ENCODE assay signal across 9 mouse cellular contexts in genomic region chr7:96813497-96814400, GRCm38 (mm10).
DNase-seq lines count a peak whose midpoint lies in the region; ATAC-seq and TF ChIP-seq lines count a peak whose summit lies in the region.
"Had no signal": no experiment of that assay in that cellular context is flagged by ENCODE, and none has a peak within 500 bp of the region (broad histone marks: within the 10 kb centered on the region; RNA-seq: fewer than 3 reads in every experiment).

No protein-coding gene starts in this region.

- H3K9ac ChIP-seq in hindbrain, postnatal 0 days (replicated peaks; ENCODE audit: low read length) = no peak overlapping the region
- H3K9ac ChIP-seq: liver, embryonic 15.5 days had no signal

- no peaks in the 10 kb centered on the region for H3K9me3 ChIP-seq in hindbrain, postnatal 0 days (ENCODE audit: low read length)
- H3K9me3 ChIP-seq: liver, embryonic 15.5 days had no signal

- H3K36me3 ChIP-seq in hindbrain, postnatal 0 days (ENCODE audit: insufficient read depth, low read length) = no peaks in the 10 kb centered on the region
- H3K36me3 ChIP-seq: liver, embryonic 15.5 days had no signal

- TF ChIP-seq CTCF in cortical plate, adult 2 months (IDR thresholded peaks at IDR 0.05; ENCODE audit: extremely low read depth, insufficient read depth, low read length) = no peak
- TF ChIP-seq CTCF in embryonic fibroblast, embryonic 13.5 days (IDR thresholded peaks at IDR 0.05; ENCODE audit: borderline replicate concordance, insufficient read depth, low read length) = no peak
- no peak for TF ChIP-seq CTCF in hindbrain, postnatal 0 days (IDR thresholded peaks at IDR 0.05; ENCODE audit: low read depth)

- no peak overlapping the region for H3K4me2 ChIP-seq in hindbrain, postnatal 0 days (ENCODE audit: low read depth, low read length)
- H3K4me2 ChIP-seq: liver, embryonic 15.5 days had no signal

- ATAC-seq in hindbrain, postnatal 0 days = 0 out of 2 replicates have a peak, but pooled peaks have one; percentile 15

- 74% methylated on average over 9 of the region's 9 CpGs for WGBS in hindbrain, postnatal 0 days

- no peaks in the 10 kb centered on the region for H3K27me3 ChIP-seq in hindbrain, postnatal 0 days (ENCODE audit: insufficient read depth, low read length)

- no peak for TF ChIP-seq POLR2A in cortical plate, adult 2 months (IDR thresholded peaks at IDR 0.05; ENCODE audit: extremely low read depth, insufficient read depth, low read length)
- TF ChIP-seq POLR2A in embryonic fibroblast, embryonic 13.5 days (IDR thresholded peaks at IDR 0.05; ENCODE audit: low read depth, low read length) = no peak

- no peak for DNase-seq in hindbrain, postnatal 0 days (ENCODE audit: low spot score)
- DNase-seq in lung, postnatal 10 days = peak; percentile 72
- DNase-seq in cerebellum, adult 8-10 months = no peak
- DNase-seq in retina, embryonic 14.5 days (ENCODE audit: low spot score) = no peak
- no peak for DNase-seq in spleen, postnatal 36 days (ENCODE audit: low spot score in 2 of 2)
- no peak for DNase-seq in right cerebral cortex, postnatal 4 days

- H3K27ac ChIP-seq in cortical plate, adult 2 months (ENCODE audit: insufficient read depth, low read length) = peak overlapping the region; percentile 54; the same call in 1 of the 2 replicates
- H3K27ac ChIP-seq in embryonic fibroblast, embryonic 13.5 days (ENCODE audit: insufficient read depth, low read length) = peak overlapping the region; percentile 63; the same call in 1 of the 2 replicates
- no peak overlapping the region for H3K27ac ChIP-seq in hindbrain, postnatal 0 days
- H3K27ac ChIP-seq: liver, embryonic 15.5 days had no signal

- H3K4me1 ChIP-seq in cortical plate, adult 2 months (ENCODE audit: control insufficient read depth, insufficient read depth, low read length) = peaks cover 2% of the 10 kb centered on the region
- H3K4me1 ChIP-seq in embryonic fibroblast, embryonic 13.5 days (ENCODE audit: control insufficient read depth, insufficient read depth, low read length) = peaks cover 18% of the 10 kb centered on the region
- peaks cover 3% of the 10 kb centered on the region; the same call in 1 of the 2 replicates for H3K4me1 ChIP-seq in hindbrain, postnatal 0 days (ENCODE audit: insufficient read depth, low read length)

- H3K4me3 ChIP-seq in cortical plate, adult 2 months (ENCODE audit: insufficient read depth, low read length) = no peak overlapping the region
- H3K4me3 ChIP-seq in embryonic fibroblast, embryonic 13.5 days (ENCODE audit: insufficient read depth, low read length) = no peak overlapping the region
- no peak overlapping the region for H3K4me3 ChIP-seq in hindbrain, postnatal 0 days (ENCODE audit: low read length)
- H3K4me3 ChIP-seq: liver, embryonic 15.5 days had no signal
